Mouse (Mus musculus) adrenal gland, postnatal 36 days (tissue): ENCODE data around the gene Espn. TPM values are rescaled to one million over a fixed set of nuclear protein-coding genes. Genes with fewer than 3 reads are reported as not detected.

Experiments
- DNase-seq, 2 experiments: peaks; one replicate each; pipeline ENCODE4 v3.0.0; 2021; ENCODE audit warnings: mixed read lengths in 1 of 2
- long read RNA-seq, 2 experiments: library from polyadenylated mRNA; stranded (forward); transcript quantifications; one replicate each; pipeline ENCODE4 v2.0.0; 2021; ENCODE audit warnings: borderline sequencing depth in 2 of 2
- total RNA-seq, 2 experiments: library from RNA; stranded (reverse); gene quantifications; 2 replicates each; pipeline ENCODE4 v1.2.3; 2021

Espn gene
- total RNA-seq: 1 to 10 TPM; 1.2 to 1.5 TPM
- long read RNA-seq, experiment 1: 0 reads
- long read RNA-seq, experiment 2, partial matches to known transcripts: 1 of 1 reads
- long read RNA-seq, experiment 2, other reads (novel, unspliced or antisense): 0 of 1 reads

DNA sequence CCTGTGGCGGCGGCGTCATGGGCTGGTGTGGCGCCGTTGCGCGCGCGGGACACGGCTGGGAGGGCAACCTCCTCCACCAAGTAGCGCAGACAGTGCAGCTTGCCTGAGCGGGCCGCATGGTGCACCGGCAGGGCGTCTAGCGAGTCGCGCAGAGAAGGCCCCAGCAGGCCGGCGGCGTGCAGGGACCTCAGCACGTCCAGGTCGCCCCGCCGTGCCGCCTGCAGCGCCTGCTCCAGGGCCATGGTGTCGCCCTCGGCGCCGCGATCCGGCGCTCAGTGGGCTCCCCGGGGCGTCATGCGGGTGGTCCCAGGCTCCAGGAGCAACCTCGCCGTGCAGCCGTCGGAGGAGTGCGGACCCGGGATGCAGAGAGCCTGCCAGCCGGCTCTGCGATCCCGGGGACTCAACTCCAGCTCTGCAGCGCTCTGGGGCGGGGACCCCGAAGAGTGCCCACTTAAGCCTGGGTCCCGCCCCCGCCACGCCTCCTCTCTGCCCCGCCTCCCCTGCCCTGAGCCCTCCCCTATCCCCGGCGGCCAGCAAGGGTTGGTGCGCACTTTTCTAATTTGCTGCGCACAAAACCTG lies at the start of gene Espn:
Gene Espn, minus strand, starts transcription at position 406 of the 579 bp plus-strand sequence.
- peak; percentile 72 to 84 for DNase-seq

DNA sequence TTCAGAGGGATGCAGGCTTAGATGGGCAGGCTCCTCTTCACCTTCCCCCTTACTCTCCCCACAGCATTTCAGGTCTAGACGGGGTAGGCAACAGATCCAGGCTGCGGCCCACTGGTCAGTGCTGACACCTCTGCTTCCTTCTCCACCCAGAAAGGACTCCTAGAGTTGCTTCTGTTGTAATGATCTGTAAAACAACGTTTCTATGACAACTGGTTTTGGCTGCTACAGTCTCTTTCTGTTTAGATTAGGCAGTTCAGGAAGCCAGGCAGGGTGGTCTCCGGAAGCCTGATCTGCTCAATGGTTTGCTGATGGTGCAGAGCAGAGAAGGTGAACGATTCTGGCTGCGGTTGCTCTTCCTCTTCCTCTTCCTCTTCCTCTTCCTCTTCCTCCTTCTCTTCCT lies 49.3 kb upstream of the Espn start:
- DNase-seq: no peak

DNA sequence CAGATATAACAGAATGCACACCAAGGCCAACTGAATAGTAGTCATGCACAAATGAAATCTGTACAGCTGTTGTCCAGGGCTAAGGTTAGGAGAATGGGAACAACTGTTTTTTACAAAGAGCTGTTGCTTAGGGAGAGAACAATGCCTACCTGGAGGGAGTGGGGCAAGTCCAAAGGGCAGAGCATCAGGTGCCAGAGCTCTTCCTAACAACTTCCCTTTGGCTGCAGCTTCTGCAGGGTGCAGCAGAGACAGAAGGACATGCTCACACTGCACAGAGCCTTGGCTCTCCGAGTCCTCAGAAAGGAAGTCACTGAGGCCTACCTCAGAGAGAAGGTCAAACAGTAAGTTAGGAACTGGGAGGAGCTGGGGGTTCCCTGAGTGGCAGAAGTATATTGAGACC lies 47.4 kb upstream of the Espn start:
- no peak for DNase-seq

DNA sequence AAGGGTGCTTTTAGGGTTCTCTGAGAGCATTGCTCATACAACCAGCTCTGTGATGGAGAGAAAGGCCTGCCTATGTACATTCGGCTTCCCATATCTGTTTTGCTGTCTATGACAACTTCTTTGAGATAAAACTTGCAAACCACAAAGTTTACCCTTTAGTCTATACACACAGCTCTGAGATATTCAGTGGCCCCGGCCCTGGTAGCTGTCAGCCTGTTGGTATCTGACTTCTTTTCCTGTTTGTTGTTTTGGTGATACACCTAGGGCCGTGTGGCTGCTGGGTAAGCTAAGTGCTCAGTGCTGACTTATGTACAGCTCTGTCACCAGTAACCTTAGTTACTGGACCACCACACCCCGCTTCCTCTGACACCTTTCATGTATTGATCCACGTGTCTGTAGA lies 45.4 kb upstream of the Espn start:
- DNase-seq: no peak

DNA sequence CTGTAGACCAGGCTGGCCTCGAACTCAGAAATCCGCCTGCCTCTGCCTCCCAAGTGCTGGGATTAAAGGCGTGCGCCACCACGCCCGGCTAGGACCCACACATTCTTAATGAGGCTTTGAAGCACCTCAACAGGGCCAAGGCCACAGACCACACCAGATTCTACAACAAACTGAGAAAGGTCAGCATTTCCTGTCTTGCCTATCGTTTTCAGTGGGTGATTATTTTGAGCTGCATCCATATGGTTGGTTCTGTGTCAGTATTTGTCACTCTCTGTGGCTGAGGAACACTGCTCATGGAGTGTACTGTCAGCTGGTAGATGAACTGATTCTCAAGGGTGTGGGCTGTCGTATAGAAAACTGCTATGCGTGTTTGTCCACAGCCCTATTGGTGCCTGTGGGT lies 44.1 kb upstream of the Espn start:
- no peak for DNase-seq

DNA sequence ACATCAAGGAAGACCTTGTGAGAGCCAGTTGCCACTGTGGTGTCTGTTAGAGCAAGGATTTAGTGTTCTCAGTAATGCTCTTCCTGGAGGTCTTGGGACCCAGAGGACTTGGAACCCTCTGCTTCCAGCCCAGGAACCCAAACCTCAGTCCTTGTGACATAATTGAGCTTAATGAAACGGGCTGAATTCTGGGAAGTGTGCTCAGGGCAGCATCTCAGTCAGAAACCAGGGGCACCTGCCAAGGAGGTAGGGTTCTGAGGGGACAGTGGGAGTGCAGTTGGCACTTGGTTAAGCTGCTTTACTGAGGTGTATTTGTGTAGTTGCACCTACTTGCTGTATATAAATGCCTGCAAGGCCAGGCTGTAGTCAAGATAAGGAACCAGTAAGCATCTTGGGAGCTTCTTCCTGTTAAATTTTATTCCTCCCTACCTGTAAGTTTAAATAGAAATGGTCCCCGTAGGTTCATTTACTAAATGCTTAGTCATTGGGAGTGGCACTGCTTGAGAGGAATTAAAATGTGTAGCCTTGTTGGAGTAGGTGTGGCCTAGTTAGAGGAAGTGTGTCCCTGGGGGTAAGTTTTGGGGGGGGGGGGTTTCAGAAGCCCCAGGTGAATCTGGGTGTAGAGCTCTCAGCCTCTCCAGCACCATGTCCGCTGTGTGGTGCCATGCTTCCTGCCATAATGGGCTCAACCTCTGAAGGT lies 42.5 kb upstream of the Espn start:
- no peak for DNase-seq

DNA sequence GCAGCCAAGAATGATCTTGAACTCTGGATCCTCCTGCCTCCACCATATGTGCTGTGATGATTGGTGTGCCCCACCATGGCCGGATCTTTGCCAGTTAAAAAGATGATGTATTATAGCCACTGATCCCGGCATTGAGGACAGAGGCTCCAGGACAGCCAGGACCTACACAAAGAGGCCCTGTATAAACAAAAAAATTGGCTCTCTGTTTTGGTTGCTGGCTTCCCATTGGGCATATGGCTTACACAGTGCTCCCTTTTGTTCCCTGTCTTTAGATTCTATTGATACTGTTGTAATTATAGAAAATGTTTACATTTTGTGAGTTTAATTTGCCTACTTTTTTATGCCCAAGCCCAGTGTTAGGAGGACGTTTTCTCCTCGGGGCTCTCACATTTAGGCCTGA lies 40.4 kb upstream of the Espn start:
- DNase-seq: no peak

DNA sequence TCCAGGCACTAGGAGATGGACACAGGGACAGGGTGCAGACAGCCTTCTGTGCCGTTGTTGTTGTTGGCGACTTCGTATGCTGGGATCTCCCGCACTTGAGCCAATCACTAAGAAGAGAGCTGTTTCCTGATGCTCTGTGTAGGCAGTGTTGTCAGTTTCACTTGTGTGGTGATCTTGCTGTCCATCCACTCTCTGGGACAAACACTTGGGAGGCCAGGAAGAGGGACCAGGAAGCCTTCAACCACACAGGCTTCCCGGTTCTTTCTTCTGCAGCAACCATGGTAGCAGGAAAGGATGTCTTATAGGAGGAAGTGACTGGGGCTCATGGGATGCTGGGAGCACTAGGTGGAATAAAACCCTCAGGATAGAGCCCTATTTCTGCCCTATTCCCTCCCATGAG lies 38.5 kb upstream of the Espn start:
- no peak for DNase-seq

DNA sequence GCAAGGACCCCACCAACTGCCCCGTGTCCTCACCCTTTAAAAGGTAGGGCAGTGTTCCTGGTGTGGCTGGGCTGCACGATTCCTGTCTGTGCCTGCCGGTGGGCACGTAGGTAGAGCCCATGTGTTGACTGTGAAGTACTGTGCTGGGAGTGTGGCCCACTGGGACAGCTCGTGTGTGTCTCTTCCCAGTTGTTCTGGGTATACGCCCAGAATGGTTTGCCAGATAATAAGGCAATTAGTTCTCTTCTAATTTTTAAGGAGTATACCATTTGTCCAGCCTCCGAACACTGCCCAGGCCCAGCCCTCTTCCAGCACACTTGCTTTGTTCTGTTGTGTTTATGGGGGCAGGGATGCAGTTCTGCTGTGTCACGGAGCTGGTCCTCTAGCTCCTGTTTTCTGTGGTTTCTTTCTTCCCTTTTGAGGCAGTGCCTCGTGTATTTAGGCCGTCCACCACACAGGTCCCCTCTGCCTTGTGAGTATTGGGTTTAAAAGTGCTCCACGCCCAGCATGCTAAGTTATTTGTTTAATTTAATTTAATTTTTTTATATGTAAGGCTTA lies 38.0 kb upstream of the Espn start:
- DNase-seq: no peak

DNA sequence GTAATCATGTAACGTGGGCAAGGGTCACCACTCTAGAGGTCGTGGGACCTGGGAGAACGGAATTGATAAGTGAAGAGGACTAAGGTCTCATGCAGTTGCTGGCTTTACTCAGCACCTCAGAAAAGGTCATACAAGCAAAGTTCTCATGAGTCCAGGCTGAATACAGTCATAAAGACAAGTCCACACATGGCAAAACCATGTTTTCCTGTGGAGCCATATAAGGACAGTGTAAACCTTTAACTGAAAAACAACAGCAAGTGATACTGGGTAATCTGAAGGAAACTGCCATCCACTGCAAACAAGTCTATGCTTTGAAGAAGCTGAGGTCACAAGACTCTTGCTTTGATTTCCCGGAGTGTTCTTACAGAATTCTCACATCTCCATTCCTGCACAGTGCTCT lies 37.5 kb upstream of the Espn start:
- no peak for DNase-seq

DNA sequence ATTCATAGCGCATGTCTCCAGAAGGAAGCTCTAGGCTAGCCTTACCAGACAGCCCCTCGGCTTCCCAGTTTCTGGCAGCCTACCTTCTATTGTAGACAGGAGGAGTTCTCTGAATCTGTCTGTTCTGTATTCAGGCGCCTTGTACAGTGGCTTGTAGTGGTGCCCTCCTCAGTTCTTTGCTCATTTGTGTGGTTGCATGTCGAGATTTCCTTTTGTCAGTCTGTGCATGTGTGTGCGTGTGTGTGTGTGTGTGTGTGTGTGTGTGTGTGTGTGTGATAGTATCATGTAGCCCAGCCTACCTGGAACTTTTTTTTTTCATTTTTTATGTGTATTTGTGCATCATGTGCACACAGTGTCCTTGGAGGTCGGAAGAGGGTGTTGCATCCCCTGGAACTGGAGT lies 36.9 kb upstream of the Espn start:
- no peak for DNase-seq

DNA sequence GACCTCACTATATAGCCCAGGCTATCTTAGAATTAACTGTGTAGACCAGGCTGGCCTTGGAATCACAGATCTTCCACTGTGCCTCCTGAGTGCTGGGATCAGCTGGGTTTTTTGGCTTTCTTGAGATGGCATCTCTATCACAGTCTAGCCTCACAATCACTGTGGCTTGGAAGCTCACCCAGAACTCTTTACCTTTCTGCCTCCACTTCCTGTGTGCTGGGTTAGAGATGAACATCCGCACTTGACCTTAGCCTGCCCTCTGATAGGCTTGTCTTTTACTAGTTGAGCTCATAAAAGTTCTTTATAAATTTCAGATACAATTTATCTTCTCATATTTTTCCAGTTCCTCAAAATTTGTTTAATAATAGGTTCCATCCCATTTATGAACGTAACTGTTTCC lies 36.5 kb upstream of the Espn start:
- no peak for DNase-seq

DNA sequence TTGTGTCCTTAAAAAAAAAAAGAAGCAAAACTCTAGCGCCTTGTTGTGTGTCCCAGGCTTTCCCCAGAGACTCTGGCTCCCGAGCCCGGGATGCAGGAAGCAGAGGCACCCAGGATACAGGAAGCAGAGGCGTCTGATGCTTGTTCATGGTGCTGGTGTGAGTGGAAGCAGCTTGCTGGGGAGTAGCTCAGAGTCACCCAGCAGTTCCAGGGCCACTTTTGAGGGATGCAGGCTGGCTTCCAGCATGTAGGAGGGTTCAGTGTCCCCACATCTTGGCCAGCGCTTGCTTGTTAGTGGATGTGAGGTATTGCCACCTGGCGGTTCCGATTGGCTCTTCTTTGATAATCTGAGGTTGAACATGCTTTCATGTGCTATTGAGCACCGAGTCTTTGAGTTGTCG lies 35.0 kb upstream of the Espn start:
- no peak for DNase-seq

DNA sequence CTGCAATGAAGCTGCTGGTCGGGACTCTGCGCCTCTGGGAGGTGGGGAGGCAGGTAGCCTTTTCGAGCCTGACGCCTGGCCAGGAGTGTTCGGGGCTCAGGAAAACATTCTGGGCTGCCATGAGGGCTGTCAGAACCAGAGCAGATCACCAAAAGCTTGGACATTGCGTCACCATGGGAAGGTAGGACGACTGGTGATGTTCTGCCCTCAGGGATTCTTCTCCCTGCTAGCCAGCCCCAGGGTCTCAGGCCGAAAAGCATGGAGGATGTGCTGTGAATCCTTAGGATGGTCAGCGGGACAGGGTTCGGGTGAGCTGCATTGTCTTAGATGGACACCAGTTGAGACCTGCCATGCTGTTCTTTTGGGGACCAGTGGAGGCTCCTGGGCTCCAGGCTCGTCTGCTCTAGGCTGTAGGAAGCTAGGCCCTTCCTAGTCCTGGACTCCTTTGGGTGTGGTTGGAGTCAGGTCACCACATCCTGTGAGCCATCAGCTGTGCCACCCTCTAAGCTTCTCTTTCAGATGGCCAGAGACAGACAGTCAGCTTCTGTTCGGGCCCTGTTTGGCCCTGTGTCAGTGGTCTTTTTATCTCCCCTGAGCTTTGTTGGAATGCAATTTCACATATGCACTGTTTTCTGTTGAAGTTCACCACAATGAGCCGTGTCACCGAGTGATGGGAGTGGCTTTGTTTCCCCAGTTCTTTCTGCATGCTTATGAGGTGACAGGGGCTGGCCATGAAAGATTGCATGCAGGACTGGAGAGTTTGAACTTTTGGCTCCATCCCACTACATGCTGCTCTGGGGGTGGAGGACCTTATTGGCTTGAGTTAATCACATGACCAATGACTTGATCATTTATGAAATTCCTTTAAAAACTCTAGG lies 34.3 kb upstream of the Espn start:
- DNase-seq: no peak

DNA sequence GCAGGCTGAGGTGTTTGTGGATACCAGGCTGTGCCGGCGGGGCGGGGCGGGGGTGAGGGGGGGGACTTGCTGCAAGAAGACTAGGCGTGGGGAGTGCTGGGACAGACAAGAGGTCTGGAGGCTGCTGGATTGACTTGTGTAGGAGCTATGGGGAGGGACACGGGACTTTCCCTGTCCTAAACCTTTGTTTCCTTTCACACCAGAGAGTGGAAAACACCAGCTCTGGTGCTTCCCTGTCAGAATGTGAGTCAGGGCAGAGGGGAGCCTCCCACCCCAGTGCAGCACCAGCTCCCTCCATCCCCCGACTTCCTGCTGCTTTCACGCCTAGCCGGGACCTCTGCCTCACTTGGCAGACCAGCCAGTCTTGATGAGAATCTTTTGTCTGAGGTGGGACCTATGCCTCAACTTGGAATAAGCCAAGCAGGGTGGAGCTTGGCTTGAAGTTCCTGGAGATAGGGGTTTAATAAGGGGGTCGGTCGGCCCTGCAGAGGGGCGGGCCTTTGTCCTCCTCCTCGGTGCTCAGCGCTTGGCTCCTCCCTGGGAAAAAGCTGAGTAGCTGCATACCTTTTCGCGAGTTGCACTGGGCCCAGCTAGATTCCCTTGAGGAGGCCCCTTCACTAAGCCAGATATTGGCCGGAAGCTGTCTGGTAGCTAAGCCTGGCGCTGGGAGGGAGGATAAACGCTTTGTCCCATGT lies 33.5 kb upstream of the Espn start:
- peak in 1 of 2 experiments; percentile 33 for DNase-seq

DNA sequence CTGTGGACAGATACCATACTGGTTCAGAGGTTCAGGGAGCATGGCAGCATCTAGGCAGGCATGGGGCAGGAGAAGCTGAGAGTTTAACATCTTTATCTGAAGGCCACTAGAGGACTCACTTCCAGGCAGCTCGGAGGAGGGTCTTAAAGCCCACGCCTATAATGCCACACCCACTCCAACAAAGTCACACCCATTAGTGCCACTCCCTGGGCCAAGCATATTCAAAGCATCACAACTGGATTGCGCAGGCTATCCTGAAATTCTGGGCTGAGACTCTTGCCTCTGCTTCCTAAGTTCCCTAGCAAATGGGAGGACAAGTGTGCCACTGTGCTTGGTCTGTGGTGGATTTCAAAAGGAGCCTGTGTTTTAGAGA lies 33.0 kb upstream of the Espn start:
- no peak for DNase-seq

DNA sequence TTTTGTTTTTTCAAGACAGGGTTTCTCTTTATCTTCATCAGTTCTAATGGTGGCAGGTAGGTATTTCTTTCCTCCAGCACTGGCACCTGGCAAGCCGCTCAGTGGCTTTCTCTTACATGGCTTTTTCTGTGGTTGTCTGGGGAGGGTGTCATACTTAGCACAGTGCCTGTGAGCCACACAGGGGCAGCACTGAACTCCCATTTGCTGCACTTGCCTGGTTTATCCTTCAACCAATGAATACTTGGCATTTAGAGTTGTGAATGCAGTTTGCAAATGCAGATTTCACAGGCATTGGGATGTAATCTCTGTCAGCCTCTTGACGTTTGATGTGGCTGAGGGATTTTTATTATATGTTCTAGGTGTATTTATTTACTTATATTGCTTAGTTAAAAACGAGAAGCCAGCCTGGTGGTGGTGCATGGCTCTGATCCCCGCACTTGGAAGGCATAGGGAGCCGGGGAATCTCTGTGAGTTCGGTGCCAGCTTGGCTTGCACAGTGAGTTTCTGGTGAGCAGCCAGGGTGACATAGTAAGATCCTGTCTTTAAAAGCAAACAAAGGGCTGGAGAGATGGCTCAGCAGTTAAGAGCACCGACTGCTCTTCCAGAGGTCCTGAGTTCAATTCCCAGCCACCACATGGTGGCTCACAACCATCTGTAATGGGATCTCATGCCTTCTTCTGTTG lies 32.3 kb upstream of the Espn start:
- no peak for DNase-seq

DNA sequence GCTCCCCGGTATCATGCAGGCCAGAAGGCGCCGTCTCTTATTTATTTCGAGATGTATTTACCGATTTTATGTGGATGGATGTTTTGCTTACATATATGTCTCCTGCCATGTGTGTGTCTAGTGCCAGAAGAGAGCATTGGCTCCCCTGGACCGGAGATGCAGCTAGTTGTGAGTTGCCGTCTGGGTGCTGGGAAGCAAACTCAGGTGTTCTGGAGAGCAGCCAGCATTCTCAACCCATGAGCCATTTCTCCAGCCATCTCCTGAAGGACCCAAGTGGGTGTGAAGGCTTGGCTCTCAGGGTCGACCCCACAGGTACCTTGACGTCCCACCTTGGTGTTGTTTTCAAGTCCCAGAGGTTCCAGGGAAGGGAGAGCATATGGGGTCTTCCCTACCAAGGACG lies 30.0 kb upstream of the Espn start:
- no peak for DNase-seq

DNA sequence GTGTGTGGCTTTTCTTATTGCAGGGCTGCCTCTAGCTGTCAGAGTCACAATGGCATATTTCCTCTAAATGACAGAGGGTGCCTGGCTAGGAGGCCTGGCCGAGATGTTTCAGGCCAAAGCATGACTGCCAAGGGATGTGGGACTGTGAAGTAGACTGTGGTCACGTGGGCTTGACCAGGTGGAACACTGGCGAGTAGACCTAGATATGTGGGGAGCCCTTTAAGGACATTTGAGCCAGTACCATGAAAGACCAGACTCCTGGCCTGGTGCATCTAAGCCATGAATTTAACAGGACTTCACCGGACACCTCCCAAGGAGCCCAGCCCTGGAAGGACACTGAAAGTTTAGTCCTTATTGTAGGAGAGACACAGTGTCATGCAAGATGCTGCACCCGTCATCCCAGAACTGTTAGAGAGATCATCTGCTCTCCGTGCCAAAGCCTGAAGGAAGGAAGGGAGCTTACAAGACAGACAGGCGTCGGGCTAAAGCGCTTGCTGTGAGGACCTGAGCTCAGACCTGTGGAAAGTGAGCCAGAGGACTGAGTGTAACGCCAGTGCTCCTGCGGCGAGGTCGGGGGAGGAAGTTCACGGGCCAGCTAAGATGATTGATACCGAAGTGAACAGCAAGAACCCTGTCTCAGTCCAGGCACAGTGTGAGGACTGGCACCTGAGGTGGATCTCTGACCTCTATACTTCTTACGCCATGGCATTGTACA lies 27.9 kb upstream of the Espn start:
- DNase-seq: no peak

DNA sequence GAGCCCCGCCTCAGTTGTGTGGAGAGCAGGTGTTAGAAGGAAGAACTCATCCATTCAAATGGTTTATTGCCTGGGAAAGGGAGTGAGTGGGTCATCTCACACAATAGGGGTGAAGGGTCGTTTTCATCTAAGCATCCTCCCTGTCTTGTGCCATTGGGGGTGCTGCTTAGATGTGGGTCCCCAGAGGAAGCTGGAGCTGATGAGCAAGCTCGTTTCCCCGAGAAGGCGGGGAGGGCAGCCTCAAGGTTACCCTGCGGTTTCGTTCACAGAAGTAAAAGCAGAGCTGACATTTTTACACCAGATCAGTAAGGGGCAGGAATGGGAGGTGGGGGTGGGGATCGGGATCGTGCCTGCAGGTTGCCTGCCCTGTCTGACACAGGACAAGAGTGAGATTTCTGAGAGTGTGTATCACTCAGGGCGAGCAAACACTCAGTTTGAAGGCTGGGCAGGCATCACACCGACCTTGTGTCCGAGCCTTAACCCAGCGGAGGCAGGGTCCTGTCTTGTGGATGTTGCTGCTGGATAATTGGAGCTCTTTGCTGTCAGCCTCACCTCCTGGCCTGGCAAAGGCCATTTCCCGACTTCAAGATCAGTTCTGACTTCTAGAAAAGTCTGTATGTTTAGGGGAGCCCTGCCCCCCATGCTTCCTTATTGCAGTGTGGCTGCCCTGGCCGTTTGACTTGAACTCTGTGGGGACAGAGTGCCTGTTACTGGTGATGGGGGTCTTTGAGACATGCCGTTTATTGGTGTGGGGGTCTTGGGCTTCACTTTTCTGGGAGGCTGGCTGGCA lies 26.9 kb upstream of the Espn start:
- peak; percentile 68 to 74 for DNase-seq
